Mouse (Mus musculus): Measurements from ENCODE around the gene Zfp664.

DNA sequence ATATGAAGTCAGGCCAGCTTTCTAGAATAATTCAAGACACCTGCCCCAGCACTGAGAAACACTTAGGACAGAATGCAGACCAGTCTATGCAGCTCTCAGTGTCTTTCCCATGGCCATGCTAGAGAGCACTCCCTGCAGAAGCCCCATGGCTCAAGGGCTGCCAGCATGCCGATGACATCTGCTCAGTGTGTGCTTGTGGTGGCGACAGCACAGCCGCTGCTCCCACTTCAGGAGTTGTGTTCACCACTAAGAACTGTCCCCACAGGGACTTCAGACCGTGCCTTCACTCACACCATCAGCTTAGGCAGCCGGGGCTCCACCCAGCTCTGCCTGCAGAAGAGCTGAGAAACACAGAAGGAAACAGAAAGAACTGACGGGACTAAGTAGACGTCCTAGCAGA, 22.3 kb upstream of the Zfp664 start:
- no peak for TF ChIP-seq CTCF (IDR thresholded peaks at IDR 0.05; ENCODE audit: control insufficient read depth, insufficient read depth, insufficient read length)
- TF ChIP-seq USF1 (IDR thresholded peaks at IDR 0.05; ENCODE audit: low read depth): no peak
- no peak for TF ChIP-seq MAX (IDR thresholded peaks at IDR 0.05)
- TF ChIP-seq MYOD1 (IDR thresholded peaks at IDR 0.05; ENCODE audit: control insufficient read depth, insufficient read length, low read depth): no peak
- TF ChIP-seq CEBPB (IDR thresholded peaks at IDR 0.05; ENCODE audit: low read depth): no peak
- TF ChIP-seq MYOG (IDR thresholded peaks at IDR 0.05; ENCODE audit: control insufficient read depth, extremely low read depth, insufficient read length): no peak
